Mouse (Mus musculus): Measurements from ENCODE around the gene Kcnab3. TPM values are rescaled to one million over a fixed set of nuclear protein-coding genes. Genes with fewer than 3 reads are reported as not detected.
"Not testable (repeated sequence)": the region's sequence is repeated elsewhere in the genome, so short reads cannot be mapped to it uniquely, and the experiment has no call there.

Gene Kcnab3
- total RNA-seq (2021) = 6.6 and 6.9 TPM in 2 replicates
- long read RNA-seq, experiment 1, transcript Kcnab3-201 (14 exons, 2,538 nt) = major isoform, 9 of 14 reads
- long read RNA-seq, experiment 1, partial matches to known transcripts = 2 of 14 reads
- long read RNA-seq, experiment 1, other reads (novel, unspliced or antisense) = 3 of 14 reads
- long read RNA-seq, experiment 2, partial matches to known transcripts = 4 of 8 reads
- long read RNA-seq, experiment 2, other reads (novel, unspliced or antisense) = 1 of 8 reads

DNA sequence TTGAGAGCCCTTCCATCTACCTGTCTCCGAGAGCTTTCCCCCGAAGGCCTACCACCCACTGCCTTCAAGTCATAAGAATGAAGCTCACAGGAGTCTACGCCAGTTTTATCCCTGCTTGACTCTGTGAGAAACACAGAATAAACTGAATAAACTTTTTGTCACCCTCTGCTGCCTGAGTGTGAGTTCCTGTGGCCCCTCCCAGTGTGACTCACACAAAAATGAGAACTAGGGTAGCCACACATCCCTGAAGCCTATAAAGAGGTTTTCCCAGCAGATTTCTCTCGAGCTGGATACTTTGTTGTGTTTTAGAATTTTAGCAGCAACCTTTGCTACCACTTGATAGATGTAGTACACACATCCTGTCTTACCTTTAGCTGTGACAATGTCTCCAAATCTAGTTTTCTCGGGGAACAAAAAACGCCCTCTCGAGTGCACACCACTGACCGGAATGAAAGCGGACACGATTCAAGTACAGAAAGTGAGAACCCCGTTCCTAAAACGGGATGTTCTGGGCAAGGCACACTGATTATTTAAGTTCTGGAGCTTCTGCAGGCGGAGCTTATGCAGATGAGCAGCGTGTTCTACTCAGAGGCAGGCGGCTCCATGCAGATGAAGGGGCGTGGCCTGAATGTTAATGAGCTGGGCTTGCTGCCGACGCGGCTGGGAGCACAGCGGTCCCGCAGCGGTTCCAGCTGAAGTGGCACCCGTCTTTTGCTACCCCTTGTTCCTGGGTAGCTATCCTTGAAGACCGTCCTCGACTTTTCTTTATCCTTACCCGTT, at the start of gene Kcnab3:
Gene Kcnab3 (plus strand): TSS at position 631 of the 780 bp plus-strand sequence.
- DNase-seq = peak; percentile 92

DNA sequence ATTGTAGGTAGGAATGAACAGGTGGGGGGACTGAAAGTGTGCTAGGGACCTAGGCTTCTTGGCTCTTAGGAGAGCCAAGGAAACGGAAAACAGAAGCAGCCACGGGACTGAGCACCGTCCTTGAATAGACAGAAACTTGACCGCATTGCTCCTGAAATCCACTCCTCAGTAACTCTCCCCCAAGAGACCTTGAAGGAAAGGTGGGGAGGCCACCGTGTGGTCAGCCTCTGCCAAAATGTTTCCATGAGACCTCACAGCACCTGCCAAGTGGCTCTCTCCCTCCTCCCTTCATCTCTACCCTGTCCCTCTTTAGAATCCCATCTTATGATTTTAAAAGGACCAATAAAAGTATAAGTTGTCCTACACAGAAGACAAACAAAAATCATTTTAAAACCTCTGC, 48.8 kb upstream of the Kcnab3 start:
- DNase-seq = no peak

DNA sequence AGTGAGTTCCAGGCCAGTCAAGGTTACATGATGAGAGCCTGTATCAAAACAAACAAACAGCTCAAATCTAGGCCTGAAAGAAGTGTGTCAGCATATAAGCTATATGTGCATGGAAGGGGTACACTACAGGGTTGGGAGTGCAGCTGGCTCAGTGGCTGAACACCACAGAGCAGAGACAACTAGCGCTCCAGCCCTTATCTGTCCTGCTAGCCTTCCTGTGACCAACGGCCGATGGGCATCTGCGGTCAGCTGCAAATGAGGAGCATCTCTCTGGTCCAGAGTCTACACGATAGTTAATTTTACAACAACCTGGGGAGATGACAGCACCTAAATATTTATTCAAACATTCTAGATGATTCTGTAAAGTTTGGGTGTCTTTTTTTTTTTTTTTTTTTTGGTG, 34.9 kb upstream of the Kcnab3 start:
- no peak for DNase-seq

GRCm38 (mm10) chr11:69295286-69295685, 30.8 kb upstream of the Kcnab3 start:
- DNase-seq = no peak

DNA sequence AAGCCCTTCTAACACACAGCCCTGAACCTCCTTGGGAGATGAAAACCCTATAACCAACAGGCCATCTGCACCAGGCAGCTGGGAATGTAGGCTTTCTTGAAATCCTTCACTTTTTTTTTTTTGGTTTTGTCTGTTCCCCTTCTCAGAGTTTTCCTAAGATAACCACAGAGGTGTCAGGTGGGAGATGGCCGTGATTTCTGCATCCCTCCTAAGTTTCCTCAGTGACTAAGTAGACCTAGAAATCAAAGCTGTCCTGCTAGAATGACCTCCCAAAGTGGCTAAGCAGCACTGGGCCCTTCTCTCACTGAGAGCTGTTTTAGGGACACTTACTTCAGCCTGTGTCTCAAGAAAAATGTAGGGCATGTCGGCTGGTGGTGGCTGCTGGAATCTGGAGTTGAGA, 28.3 kb upstream of the Kcnab3 start:
- DNase-seq = no peak

- DNase-seq = no peak
Measured at GRCm38 (mm10) chr11:69298231-69298630, 27.8 kb upstream of the Kcnab3 start.

- DNase-seq = peak; percentile 11
Measured at GRCm38 (mm10) chr11:69302817-69303216, 23.2 kb upstream of the Kcnab3 start.

DNA sequence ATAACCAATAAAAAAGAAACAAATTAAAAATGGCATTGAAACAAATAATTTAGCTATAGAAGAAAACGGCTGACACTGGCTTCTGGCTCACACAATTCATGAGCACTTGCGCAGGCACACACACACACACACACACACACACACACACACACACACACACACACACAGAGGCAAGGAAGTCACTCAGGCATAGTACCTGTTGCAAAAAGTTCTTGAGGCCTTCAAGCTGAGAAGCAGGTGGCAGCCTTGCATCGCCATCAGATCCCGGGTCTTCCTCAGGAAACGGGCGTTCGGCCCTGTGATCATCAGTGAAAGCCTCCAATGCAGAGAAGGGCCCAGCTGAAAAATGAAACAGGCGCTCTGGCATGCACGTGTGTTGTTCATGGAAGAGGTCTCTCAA, 20.8 kb upstream of the Kcnab3 start:
- DNase-seq = no peak

GRCm38 (mm10) chr11:69306039-69306438, 20.0 kb upstream of the Kcnab3 start:
- no peak for DNase-seq

DNA sequence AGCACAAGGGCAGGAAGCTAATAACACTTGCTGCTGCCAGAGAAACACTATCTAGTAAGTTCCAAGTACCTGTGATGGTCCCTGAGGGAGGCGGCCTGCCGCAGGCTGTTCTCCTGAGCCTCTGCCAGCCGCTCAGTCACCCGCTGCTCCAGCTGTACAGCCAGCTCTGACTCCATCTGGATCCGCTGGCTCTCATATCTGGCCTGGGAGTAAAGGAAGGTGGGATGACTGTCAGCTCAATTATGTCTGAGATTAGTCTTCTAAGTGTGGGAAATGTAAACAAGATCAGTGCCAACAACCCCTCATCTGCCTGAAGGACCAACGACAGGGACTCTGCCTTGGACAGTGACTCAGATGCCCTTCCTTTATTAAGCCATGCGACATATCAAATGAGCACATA, 14.8 kb upstream of the Kcnab3 start:
- peak; percentile 69 for DNase-seq

DNA sequence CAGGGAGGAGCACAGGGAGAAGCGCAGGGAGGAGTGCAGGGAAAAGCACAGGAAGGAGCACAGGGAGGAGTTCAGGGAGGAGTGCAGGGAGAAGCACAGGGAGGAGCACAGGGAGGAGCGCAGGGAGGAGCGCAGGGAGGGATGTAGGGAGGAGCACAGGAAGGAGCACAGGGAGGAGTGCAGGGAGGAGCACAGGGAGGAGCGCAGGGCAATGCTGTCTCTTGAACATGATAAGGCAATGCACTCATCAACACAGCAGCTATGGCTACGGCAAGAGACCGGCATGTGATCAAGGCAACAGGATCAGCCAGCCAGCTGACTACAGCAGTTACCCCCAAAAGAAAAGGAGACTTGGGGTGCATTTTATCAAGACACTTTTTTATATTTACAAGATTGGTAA, 9.7 kb upstream of the Kcnab3 start:
- DNase-seq = no peak

DNA sequence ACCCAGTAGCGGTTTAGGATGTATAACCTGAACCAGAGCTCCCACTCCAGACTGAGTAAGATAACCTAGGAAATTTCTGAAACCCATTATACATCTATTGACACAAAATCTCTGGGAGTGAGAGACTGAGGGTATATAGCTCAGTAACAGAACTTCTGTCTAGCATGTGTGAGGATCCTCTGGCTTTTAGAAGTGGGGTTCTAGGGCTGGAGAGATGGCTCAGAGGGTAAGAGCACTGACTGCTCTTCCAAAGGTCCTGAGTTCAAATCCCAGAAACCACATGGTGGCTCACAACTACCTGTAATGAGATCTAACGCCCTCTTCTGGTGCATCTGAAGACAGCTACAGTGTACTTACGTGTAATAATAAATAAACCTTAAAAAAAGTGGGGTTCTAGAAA, 8.1 kb upstream of the Kcnab3 start:
- not testable (repeated sequence) for DNase-seq

- DNase-seq = no peak
Measured at GRCm38 (mm10) chr11:69321580-69321979, 4.5 kb upstream of the Kcnab3 start.

DNA sequence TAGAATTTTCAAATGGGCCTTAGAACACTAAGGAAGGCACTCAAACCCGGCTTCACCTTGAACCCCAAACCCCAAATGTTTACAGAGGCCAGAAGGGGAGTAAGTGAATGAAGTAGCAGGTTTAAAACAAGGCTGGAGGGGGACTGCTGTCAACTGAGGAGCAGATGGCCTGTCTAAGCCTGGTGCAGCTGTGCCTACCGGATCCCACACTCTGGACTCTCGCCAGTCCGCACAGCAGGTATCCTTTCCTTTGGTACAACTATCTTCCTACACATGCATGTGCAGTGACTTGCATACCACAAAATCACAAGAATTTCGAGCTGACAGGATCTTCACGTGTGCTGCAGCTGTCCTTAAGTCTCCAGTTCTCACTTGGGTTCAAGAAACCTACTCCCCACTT, 4.0 kb upstream of the Kcnab3 start:
- no peak for DNase-seq

DNA sequence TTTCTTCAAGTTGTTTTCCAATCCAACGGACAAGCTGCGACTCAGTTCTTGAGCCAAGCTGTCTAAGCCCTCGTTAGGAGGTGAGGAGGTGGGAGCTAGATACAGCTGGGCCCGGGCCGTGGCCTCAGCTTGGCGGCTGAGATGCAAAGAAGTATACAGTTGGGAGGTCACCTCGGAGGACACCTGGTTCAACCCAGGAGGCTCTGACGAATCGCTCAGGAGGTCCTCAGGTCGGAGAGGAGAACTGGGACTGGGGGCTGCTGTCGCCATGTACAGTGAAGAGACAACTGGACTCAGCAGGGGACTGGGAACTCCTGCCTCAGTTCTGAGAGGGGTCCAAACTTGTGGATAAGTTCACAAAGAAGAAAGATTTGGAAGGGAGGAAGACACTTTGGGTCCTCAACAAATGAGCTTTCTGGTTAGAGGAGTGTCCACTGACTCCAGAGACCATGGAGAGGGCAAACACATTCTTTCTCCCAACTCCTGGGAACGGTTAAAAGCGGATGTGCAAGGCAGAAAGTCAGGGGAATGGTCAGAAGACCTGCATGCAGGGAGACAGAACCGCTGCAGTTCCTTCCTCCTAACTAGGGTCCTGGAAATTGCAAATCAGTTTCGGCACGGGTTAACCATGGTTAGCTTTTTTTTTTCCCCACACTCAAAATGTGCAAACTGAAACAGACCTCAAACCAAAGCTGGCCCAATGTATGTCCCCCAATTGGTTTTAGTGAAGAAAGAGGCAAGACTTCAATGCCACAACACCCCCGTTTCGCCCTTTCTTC, 3.2 kb upstream of the Kcnab3 start:
- DNase-seq = no peak

DNA sequence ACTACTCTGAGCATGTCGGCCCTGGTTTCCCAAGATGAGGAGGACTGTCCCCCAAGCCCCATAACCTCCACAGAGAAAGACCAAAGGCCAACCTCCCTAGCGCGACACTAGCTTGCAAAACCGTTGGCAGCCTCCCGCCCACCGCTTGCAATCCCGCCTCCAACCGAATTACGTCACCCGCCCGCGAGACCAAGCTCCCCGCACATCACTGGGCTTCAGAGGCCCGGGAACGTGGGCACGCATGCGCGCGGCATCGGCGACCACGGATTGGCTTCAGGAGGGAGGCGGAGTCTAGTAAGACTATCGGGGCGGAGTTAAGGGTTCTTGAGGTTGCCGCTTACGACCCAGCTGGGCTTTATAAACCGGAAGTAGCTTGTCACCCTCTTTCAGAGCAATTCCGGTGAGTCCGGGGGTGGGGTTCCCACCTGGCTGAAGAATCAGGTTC, 2.4 kb upstream of the Kcnab3 start, which contains the start of the genes Cntrob and Trappc1:
Gene Cntrob (minus strand): TSS at position 109 of the 445 bp plus-strand sequence.
Gene Trappc1 (plus strand): TSS at position 314 of the 445 bp plus-strand sequence.
- peak; percentile 100 for DNase-seq

DNA sequence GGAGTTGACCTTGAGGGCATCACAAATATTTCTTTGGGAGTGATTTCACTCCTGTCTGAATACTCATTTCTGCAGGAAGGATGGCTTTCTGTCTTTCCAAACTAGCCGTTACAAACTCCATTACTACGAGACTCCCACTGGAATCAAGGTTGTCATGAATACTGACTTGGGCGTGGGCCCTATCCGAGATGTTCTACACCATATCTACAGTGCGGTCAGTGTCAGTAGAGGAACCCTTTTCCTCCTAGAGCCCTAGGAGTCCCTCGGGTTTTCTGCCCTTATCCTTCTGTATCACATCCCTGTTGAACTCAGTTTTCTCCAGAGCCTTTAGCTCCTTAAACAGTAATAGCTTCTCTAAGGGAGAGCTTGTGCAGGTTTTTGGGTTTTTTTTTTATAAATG, 1.3 kb upstream of the Kcnab3 start:
- no peak for DNase-seq

DNA sequence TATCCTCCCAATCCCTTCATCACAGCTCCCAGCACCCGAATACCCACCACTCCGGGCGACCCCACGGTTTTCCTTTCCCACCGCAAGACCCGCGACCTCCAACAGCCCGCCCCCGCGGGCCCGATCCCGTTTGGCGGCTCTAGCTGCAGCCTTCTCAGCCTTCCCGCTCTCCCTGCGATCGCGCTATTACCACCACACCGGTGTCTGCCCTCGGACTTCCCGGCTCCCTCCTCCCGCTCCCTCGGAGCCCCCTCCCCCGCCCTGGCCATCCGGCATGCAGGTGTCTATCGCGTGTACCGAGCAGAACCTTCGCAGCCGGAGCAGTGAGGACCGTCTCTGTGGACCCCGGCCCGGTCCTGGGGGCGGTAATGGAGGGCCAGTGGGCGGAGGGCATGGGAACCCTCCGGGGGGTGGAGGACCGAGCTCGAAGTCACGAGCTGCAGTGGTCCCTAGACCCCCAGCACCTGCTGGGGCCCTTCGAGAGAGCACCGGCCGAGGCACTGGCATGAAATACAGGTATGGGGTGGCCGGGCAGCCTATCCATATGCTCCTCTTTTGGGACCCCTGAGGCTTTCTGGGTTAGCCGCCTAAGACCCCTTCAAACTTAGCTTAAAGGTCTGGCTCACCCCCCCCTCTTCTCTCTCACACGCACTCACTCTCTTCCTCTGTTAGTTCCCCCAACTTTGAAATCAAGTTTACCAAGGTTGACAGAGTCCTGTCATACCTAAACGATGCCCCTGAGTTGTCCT, 524 bp downstream of the Kcnab3 start:
- peak; percentile 57 for DNase-seq

DNA sequence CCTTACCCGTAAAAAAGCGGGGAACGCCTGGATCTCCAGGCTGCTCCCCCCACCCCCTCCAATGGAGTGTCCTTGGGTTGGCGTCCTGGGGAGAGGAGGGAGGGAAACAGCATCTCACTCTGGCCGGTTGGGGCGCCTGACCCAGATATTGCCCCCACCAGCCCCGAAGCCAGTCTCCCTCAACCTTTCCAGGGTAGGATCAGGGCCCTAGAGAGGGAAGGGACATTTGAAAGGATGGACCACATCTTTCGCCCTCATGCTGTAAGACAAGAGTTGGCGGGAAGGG, 1.0 kb downstream of the Kcnab3 start:
- DNase-seq = peak; percentile 67

DNA sequence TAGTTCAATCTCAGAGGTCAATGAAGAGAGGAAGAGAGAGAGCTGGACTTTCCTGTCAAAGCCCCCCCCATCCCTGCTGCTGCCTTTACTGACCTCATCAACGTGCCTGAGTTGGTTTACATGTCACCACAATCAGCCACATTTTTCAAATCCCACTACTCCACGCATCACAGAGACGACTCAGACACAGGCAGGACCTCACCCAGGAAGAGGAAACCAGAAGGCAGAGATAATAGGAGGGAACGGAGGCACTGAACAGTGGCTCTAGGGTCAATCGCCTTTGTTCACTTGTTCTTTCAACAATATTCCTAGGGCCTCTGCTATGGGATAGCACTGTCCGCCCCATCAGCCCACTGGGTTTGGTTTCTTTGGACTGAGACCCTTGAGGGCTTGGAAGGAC, 1.6 kb downstream of the Kcnab3 start:
- DNase-seq = no peak

DNA sequence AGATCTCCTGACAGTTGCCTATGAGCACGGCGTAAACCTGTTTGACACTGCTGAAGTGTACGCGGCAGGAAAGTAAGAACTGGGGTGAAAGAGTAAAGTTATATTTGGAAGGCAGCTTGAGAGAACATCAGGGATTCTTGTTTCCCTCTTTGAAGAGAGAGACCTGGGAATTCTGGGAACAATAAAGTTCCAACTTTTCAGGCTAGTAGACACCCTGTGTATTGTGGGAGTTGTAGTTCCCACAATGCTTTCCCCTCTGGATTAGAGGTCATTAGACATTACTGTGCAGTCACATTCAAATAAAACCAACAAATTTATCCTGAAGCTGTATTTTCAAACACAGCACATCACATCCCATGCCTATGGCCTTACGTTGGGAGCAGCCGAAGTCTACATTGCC, 2.5 kb downstream of the Kcnab3 start:
- DNase-seq = no peak

DNA sequence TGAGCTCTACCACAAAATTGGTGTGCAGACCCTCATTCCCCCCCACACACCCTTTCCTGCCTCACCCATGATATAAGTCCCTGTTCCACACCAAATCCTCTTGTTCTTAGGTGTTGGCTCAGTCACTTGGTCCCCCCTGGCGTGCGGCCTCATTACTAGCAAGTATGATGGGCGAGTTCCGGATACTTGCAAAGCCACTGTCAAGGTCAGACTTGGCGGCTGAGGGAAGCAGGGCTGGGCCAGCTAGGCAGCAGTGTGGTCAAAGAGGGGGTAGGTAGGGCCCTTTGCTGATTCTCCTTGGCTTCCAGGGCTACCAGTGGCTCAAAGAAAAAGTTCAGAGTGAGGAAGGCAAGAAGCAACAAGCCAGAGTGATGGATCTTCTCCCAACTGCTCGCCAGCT, 5.1 kb downstream of the Kcnab3 start:
- DNase-seq = peak; percentile 62
